Mouse (Mus musculus) cerebellum, adult 8-10 months (tissue): Measurements from ENCODE around the gene Arhgap15.

Experiments
- DNase-seq: peaks from one replicate; pipeline ENCODE4 v3.0.0; 2022

Arhgap15 gene

DNA sequence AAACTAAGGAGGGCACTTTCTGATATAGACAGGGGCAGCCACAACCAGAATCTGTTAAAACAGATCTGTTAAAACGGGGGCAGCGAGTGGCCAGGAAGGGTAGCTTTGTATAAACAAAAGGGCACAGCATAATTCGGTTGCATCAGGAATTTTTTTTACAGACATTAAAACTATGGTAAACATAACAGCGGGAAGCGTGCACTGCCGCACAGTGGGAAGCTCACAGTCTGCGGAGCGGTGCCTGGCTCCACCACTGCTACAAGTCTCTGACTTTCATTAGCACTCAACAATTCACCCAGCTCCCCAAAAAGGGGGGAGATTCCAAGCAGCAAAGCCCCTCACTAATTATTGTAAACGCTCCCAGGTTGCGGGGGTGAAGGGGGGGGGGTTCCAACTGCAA is 562.6 kb downstream of the Arhgap15 start:
- DNase-seq = no peak

- DNase-seq = no peak
These were observed 564.9 kb downstream of the Arhgap15 start for GRCm38 (mm10) chr2:44313573-44313972.

DNA sequence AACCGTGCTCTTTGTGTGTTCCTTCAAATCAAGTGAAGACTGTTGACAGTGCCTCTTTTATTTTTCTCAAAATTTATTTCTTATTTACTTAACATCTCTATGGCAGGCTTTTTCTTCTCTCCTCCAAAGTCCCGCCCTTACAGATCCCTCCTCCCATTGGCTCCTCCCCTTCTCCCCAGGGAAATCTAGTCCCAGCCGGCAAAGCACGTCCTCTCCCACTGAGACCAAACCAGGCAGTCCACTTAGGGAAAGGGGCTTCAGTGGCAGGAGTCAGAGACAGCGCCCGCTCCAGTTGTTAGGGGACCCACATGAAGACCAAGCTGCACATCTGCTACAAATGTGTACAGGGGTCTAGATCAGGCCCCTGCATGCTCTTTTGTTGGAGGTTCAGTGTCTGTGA is 569.8 kb downstream of the Arhgap15 start:
- DNase-seq = no peak

GRCm38 (mm10) chr2:44319479-44319878 is 570.9 kb downstream of the Arhgap15 start:
- DNase-seq = no peak

- DNase-seq = no peak
These were observed 575.2 kb downstream of the Arhgap15 start for GRCm38 (mm10) chr2:44323813-44324212.

GRCm38 (mm10) chr2:44333295-44333694 is 584.7 kb downstream of the Arhgap15 start:
- DNase-seq = no peak

DNA sequence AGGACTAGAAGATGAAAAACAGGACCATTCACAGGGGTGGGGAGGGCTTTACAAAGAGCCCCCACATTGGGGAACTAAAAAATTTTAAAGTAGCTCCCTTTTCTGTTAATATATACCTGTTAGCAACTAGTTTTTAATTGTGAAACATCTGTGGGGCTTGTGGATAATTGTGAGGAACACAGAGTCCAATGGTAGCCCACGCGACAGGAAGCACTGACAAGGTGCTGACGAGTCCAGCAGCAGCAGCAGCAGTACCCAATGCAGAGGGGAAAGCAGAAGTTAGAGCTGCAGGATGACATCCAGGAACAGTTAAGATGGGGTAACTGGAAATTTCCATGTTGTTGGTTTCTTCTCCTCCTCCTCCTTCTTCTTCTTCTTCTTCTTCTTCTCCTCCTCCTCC is 585.4 kb downstream of the Arhgap15 start:
- DNase-seq = no peak

DNA sequence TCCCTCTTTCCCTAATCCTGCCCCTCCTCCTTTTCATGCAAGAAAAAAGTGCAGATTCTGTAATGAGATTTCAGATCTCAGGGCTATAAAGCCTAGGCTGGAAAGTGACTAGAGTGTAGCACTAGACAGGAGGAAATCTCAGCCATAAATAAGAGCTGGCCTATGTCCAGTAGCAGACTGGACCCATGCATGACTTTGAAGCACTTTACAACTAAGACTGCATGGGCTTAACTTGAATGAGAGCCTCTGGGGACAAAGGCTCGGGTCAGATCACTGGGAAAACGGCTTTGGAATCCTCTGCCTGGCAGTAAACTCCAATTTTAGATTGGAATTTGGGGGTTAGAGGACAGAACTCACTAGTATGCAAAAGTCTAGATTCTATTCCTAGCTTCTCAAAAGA is 585.9 kb downstream of the Arhgap15 start:
- no peak for DNase-seq

GRCm38 (mm10) chr2:44336720-44337354 is 588.2 kb downstream of the Arhgap15 start:
- DNase-seq = no peak

DNA sequence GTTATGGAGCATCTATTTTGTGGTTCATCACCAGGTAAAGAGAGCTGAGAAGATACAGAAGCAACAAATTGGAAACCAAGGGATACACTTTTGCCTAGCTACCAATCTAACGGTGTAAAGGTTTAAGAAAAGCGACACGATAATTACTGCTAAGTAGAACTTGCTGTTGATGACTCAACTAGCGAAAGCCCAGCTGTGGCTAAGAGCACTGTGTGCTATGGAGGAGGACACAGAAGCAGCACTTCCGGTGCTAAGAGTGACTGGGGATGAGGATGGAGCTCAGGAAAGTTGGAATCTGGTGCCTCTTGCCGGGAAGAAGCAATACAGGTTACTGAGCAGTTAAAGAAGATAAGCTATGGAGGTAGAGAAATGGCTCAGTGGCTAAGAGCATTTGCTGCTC is 589.8 kb downstream of the Arhgap15 start:
- DNase-seq = no peak

DNA sequence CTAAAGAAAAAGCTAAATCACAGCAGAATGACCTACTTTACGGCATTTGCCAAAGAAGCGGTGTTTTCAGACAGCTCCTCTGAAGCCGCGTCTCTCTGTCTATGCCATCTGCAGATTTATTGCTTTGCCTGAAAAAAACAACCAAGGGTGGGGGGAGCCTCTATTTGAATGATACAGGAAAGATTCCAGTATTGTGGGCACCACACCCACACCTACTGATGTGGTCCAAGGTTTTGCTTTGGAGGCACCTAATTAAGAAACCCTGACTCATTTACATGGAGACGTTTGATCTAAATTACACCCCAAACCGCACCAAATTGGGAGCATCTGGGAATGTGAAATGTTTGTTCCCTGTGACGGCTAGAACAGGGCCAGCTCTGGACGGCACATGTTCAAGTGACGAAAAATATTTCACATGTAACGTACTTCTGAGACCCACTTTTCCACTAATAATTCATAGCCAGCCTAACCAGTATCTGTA is 592.5 kb downstream of the Arhgap15 start:
- no peak for DNase-seq

GRCm38 (mm10) chr2:44344861-44345260 is 596.2 kb downstream of the Arhgap15 start:
- no peak for DNase-seq

- DNase-seq = no peak
These were observed 596.8 kb downstream of the Arhgap15 start for GRCm38 (mm10) chr2:44345325-44345945.

- DNase-seq = no peak
These were observed 597.6 kb downstream of the Arhgap15 start for GRCm38 (mm10) chr2:44346184-44346583.

DNA sequence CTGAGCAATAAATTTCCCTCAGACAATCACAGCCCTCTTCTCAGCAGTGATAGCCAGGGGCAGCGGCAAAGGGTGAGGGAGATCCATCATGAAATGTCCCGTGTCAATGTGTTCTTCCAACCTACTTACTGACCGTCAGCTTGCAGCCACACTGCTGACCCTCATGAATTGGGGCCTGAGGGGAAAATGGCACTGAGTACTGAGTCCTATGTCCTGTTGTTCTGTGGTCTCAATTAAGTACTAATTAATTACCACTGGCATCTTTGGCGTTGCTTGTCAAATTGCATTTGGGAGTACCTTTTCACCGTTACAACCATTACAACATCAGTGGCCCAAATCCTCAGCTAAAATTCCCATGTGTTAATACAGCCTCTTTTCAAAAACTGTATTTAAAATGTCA is 599.2 kb downstream of the Arhgap15 start:
- no peak for DNase-seq

DNA sequence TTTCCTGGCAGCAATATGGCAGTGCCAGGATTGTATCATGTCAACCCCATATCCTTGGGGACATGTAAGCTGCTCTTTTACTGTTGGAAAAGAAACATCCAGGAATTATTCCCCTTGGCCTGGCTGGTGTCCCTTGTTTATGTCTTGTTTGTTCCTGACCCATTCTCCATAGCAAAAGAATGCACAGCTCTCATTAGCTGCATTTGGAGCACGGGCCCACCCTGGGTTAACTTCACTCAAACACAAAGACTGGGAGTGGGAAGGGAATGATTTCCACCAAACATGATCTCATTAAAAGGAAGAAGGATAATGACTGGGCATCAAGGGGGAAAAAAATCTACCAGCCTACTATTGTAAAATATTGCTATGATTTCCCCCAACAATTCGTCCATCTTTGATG is 600.5 kb downstream of the Arhgap15 start:
- DNase-seq = no peak

DNA sequence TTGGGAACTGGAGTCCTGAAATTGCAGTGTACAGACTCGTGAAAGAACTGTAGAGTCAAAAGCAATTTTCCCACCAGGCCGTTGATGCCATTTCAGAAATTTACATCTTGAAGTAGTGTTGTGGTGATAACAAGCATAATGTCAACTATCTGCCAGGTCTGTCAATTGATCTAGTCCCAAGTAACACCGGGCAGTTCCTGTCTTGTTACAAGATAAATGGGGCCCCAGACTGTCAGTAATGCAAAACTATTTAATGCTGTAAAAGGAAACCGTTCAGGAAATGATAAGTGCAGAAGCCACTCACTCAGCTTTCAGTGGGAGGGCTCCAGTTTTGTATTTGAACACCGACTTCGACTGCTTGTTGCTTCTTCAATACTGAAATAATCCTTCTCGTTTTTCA is 604.3 kb downstream of the Arhgap15 start:
- no peak for DNase-seq

DNA sequence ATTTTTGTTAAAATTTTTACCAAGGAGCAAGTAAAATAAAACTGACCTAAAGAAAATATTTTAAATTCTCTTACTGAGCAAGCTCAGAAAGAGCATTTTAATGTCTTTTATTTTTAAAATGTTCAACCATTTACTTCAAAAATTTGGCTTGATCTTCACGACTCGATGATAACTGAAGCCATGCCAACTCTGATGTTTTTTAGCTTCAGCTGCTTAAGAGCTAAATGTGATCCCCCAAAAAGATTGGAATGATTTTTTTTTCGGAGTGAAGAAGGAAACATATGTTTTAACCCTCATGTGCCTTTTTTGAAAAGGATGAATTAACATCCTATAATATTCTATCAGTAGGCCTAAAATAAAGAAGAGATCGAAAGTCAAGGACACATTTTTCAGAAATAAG is 605.0 kb downstream of the Arhgap15 start:
- DNase-seq = no peak

- DNase-seq = no peak
These were observed 606.2 kb downstream of the Arhgap15 start for GRCm38 (mm10) chr2:44354786-44355185.

GRCm38 (mm10) chr2:44355316-44355715 is 606.7 kb downstream of the Arhgap15 start:
- no peak for DNase-seq

- no peak for DNase-seq
These were observed 607.7 kb downstream of the Arhgap15 start for GRCm38 (mm10) chr2:44356248-44356886.

DNA sequence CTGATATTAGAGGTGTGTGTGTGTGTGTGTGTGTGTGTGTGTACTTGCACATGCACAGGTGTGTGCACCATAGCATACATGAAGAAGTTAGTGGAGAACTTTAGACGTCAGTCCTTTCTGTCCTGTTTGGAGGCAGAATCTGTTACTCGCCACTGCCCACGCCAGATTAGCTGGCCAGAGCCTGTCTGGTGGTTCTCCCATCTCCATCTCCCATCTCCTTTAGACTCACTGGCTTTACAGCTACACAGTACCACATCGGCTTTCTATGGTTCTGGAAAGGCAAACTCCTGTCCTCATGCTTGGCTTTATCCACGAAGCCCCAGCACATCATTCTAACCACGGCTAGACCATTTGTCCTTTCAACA is 608.2 kb downstream of the Arhgap15 start:
- DNase-seq = no peak

DNA sequence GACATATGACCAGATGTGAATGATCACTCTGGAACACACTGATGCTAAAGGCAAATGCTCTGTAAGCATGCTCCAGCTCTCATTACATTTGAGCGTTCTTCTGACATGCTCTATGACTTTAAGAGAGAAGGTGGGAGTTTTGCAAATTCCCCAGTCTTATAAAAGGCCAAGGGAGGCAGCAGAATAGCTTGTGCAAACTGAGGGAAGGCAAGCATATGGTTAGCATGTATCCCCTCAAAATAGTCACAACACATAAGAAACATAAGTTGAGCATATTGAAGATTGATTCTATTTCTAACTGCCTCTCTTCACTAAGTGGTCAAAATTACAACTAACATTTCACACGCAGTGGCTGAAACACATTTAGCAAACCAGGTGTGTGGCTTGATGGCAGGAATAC is 631.6 kb downstream of the Arhgap15 start:
- DNase-seq = no peak

- no peak for DNase-seq
These were observed 635.9 kb downstream of the Arhgap15 start for GRCm38 (mm10) chr2:44384541-44384940.
